Mouse (Mus musculus) WW6 (cell line): ENCODE measurements around the gene Zdhhc13.

Source experiments
- DNase-seq: peaks from one replicate; pipeline ENCODE4 v3.0.0-alpha.2; 2013; ENCODE audit warnings: low read depth, low spot score

The Zdhhc13 gene

GRCm38 (mm10) chr7:48784773-48785523 lies 3.9 kb upstream of the Zdhhc13 start:
- no peak for DNase-seq

- DNase-seq = no peak
Observed at GRCm38 (mm10) chr7:48788348-48788747, 455 bp upstream of the Zdhhc13 start.

GRCm38 (mm10) chr7:48790117-48790516 lies 1.3 kb downstream of the Zdhhc13 start:
- DNase-seq = no peak

GRCm38 (mm10) chr7:48791412-48791811 lies 2.6 kb downstream of the Zdhhc13 start:
- DNase-seq = no peak

GRCm38 (mm10) chr7:48795130-48795529 lies 6.3 kb downstream of the Zdhhc13 start:
- no peak for DNase-seq

- no peak for DNase-seq
Observed at GRCm38 (mm10) chr7:48803381-48803780, 14.6 kb downstream of the Zdhhc13 start.

- no peak for DNase-seq
Observed at GRCm38 (mm10) chr7:48806587-48806986, 17.8 kb downstream of the Zdhhc13 start.

- no peak for DNase-seq
Observed at GRCm38 (mm10) chr7:48810652-48811051, 21.8 kb downstream of the Zdhhc13 start.

- DNase-seq = no peak
Observed at GRCm38 (mm10) chr7:48812358-48812757, 23.6 kb downstream of the Zdhhc13 start.

GRCm38 (mm10) chr7:48813594-48813993 lies 24.8 kb downstream of the Zdhhc13 start:
- no peak for DNase-seq

GRCm38 (mm10) chr7:48821654-48822053 lies 32.9 kb downstream of the Zdhhc13 start:
- DNase-seq = no peak

GRCm38 (mm10) chr7:48823621-48824020 lies 34.8 kb downstream of the Zdhhc13 start:
- DNase-seq = no peak

GRCm38 (mm10) chr7:48824671-48825070 lies 35.9 kb downstream of the Zdhhc13 start:
- no peak for DNase-seq

- no peak for DNase-seq
Observed at GRCm38 (mm10) chr7:48825170-48825569, 36.4 kb downstream of the Zdhhc13 start.

GRCm38 (mm10) chr7:48829177-48829910 lies 40.5 kb downstream of the Zdhhc13 start:
- DNase-seq = no peak

GRCm38 (mm10) chr7:48830395-48830794 lies 41.6 kb downstream of the Zdhhc13 start:
- DNase-seq = no peak

GRCm38 (mm10) chr7:48832735-48833134 lies 43.9 kb downstream of the Zdhhc13 start:
- DNase-seq = no peak

GRCm38 (mm10) chr7:48834371-48834970 lies 45.7 kb downstream of the Zdhhc13 start:
- no peak for DNase-seq

GRCm38 (mm10) chr7:48834989-48835626 lies 46.3 kb downstream of the Zdhhc13 start:
- no peak for DNase-seq

- no peak for DNase-seq
Observed at GRCm38 (mm10) chr7:48836949-48837348, 48.1 kb downstream of the Zdhhc13 start.

- no peak for DNase-seq
Observed at GRCm38 (mm10) chr7:48838434-48838833, 49.6 kb downstream of the Zdhhc13 start.

- DNase-seq = no peak
Observed at GRCm38 (mm10) chr7:48840545-48840944, 51.7 kb downstream of the Zdhhc13 start.
